Mouse (Mus musculus) hindbrain, embryonic 10.5 days (tissue): ENCODE data around the gene Gm10309. TPM values are rescaled to one million over a fixed set of nuclear protein-coding genes. Genes with fewer than 3 reads are reported as not detected.
A peak's percentile ranks its signal among the peaks of the same experiment; 100 is the strongest.

Experiments used
- DNase-seq: peaks from one replicate; pipeline ENCODE4 v3.0.0-alpha.2; 2017; ENCODE audit warnings: low spot score
- H3K27ac ChIP-seq: fragments of 300-500 bp; sonication (generic); 2 replicates; pipeline ENCODE4 v1.5.1; 2016; ENCODE audit warnings: mild to moderate bottlenecking, moderate library complexity
- H3K27me3 ChIP-seq: fragments of 300-500 bp; sonication (generic); 2 replicates; pipeline ENCODE4 v1.6.1; 2016; ENCODE audit warnings: mild to moderate bottlenecking; ENCODE audit not compliant: poor library complexity, insufficient read depth, severe bottlenecking
- H3K36me3 ChIP-seq: fragments of 300-500 bp; sonication (generic); 2 replicates; pipeline ENCODE4 v1.6.1; 2016; ENCODE audit warnings: mild to moderate bottlenecking, moderate library complexity
- H3K4me1 ChIP-seq: fragments of 300-500 bp; sonication (generic); replicated peaks from 2 replicates; pipeline ENCODE4 v1.6.1; 2016; ENCODE audit warnings: mild to moderate bottlenecking
- H3K4me3 ChIP-seq: fragments of 300-500 bp; sonication (generic); 2 replicates; pipeline ENCODE4 v1.5.1; 2016; ENCODE audit warnings: mild to moderate bottlenecking, moderate library complexity
- H3K9me3 ChIP-seq: fragments of 300-500 bp; sonication (generic); 2 replicates; pipeline ENCODE4 v1.6.1; 2016; ENCODE audit warnings: mild to moderate bottlenecking, moderate library complexity
- WGBS: fragments of 180-500 bp; shearing (Covaris S2); methylation state at CpG from one replicate; pipeline ENCODE4 v1.1.7; 2016; 5-methylcytosine and 5-hydroxymethylcytosine counted together
- polyA plus RNA-seq: library from polyadenylated mRNA; unstranded; fragments of >200 nt; fragmentation: Nextera tagmentation; extraction: Ambion mirVana; gene quantifications from 2 replicates; pipeline ENCODE4 v1.2.1, GENCODE M21; 2016

Gm10309 gene
- polyA plus RNA-seq, 1 experiment from 2014 or later: 0.14 TPM

- DNase-seq: no peak
- H3K36me3 ChIP-seq: no peaks in the 10 kb centered on the region
- H3K4me3 ChIP-seq: no peak overlapping the region
- WGBS: 81% methylated on average over 5 of the region's 5 CpGs
- H3K27ac ChIP-seq: no peak overlapping the region
- H3K9me3 ChIP-seq: no peaks in the 10 kb centered on the region
- H3K27me3 ChIP-seq: no peaks in the 10 kb centered on the region
- H3K4me1 ChIP-seq: peaks cover 7% of the 10 kb centered on the region; the same call in 1 of the 2 replicates
These were observed 1.8 kb upstream of the Gm10309 start for GRCm38 (mm10) chr17:86506881-86507280.

DNA sequence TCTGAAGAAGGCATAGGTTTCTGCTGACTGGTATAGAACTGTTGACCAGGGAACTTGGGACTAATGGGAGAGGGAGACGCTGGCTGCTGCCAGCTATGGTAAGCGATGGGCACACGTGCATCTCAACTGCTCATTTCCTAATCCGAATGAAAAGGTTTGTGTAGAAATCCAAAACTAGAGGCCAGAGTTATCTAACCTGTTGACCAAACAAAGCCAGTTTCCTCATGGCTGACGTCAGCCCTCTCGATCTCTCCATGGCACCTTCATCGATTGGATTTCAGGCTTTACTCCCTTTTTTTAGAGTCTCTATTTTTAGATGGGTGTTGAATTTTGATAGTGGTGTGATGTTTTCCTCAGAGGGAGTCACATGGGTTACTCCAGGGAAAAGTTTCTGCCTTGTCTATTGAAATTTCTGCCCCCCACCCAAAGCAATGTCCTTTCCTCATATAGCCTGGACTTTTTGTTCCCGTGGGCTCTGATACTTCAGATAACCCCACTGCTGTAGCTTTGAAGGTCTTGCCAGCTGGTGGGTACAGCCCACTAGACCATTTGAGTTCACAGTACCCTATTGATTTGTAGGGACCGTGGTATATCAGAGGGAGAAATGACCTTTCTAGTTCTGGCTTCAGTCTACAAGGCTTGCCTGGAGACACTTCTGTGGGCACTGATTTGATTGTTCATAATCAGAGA is 1.7 kb downstream of the Gm10309 start:
- WGBS: 95% methylated on average over 9 of the region's 9 CpGs
- Histone ChIP-seq H3K27ac (no peak overlapping the region), H3K27me3 (no peaks in the 10 kb centered on the region), H3K9me3 (no peaks in the 10 kb centered on the region), H3K4me1 (peaks cover 16% of the 10 kb centered on the region; the same call in 1 of the 2 replicates), H3K4me3 (no peak overlapping the region), H3K36me3 (no peaks in the 10 kb centered on the region)
- DNase-seq: no peak

DNA sequence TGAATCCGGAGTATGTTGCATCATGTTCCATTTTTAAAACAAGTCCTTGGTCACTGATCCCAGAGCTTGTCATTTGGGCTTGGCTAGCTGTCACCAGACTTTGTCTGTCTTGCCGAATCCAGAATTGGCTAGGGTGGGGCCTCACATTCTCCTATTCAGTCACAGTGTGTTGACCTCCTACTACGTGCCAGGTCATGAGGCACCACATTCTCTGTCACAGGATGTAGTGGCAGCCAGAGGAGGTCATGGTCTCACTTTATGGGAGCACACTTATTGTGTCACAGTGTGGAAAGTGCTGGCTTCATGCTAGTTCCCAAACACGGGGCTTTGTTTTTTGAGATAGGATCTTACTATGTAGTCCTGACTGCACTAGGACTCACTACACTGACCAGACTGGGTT is 3.6 kb downstream of the Gm10309 start:
- H3K9me3 ChIP-seq: no peaks in the 10 kb centered on the region
- H3K27ac ChIP-seq: no peak overlapping the region
- H3K27me3 ChIP-seq: no peaks in the 10 kb centered on the region
- 90% methylated on average over 4 of the region's 4 CpGs for WGBS
- no peak overlapping the region for H3K4me3 ChIP-seq
- no peaks in the 10 kb centered on the region for H3K36me3 ChIP-seq
- H3K4me1 ChIP-seq: 0 out of 2 replicates have a peak, but pooled peaks cover 9% of the 10 kb centered on the region
- no peak for DNase-seq

GRCm38 (mm10) chr17:86499359-86500045 is 5.5 kb downstream of the Gm10309 start:
- peak; percentile 23 for DNase-seq
- Histone ChIP-seq H3K4me3 (no peak overlapping the region), H3K27ac (peak overlapping the region; percentile 62), H3K27me3 (no peaks in the 10 kb centered on the region), H3K36me3 (no peaks in the 10 kb centered on the region), H3K9me3 (no peaks in the 10 kb centered on the region), H3K4me1 (0 out of 2 replicates have a peak, but pooled peaks cover 9% of the 10 kb centered on the region)
- 71% methylated on average over 15 of the region's 15 CpGs for WGBS

DNA sequence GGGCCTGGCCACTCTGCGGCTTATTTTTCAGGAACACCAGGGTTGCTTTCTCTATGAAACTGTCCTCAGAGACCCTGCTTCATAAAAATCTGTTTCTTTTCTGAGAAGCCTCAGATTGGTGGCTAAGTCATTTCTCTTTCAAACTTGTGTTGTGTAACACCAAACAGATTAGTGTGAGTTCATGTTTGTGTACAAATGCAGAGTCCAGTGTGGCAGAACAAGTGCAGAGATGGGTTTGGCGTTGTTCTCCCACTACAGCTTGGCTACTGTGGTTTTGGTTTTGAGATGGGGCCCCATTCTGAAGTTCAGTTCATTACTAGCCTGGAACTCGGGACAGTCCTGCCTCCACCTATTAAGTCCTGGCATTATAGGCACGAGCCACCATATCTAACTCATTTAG is 7.7 kb downstream of the Gm10309 start:
- H3K9me3 ChIP-seq: no peaks in the 10 kb centered on the region
- 0 out of 2 replicates have a peak, but pooled peaks cover 9% of the 10 kb centered on the region for H3K4me1 ChIP-seq
- 92% methylated on average over 4 of the region's 4 CpGs for WGBS
- DNase-seq: no peak
- H3K36me3 ChIP-seq: no peaks in the 10 kb centered on the region
- H3K27me3 ChIP-seq: no peaks in the 10 kb centered on the region
- no peak overlapping the region for H3K4me3 ChIP-seq
- no peak overlapping the region for H3K27ac ChIP-seq

DNA sequence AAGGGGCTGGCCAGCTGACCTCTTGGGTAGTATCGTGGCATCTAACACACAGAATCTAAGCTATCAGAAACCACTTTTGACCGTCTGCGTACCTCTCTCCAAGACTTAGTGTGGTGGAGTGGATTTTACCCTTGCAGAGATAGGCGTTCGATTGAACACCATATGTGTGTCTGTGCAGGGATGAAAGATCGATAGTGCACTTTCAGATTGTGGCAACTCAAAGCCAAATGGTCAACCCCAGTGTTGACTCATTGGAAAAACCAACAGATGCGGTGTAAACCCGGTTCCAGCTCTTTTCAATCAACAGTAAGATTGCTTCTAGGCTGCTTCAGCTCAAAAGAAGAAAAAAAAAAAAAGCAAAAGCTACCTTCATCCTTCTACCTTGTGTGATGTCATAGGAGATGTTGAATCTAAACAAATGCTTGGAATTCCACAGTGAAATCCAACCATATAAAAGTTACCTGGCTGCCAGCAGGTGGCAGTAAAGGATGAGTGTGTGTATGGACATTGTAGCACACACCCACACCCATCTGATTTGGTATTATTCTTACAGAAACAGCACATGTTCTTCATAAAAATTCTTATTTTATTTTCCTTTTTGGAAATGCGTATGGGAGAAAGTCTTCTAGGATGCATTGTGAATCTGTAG is 8.8 kb downstream of the Gm10309 start:
- H3K27ac ChIP-seq: no peak overlapping the region
- 90% methylated on average over 9 of the region's 9 CpGs for WGBS
- H3K9me3 ChIP-seq: no peaks in the 10 kb centered on the region
- peak; percentile 23 for DNase-seq
- no peaks in the 10 kb centered on the region for H3K27me3 ChIP-seq
- H3K4me3 ChIP-seq: no peak overlapping the region
- H3K36me3 ChIP-seq: no peaks in the 10 kb centered on the region
- 0 out of 2 replicates have a peak, but pooled peaks cover 9% of the 10 kb centered on the region for H3K4me1 ChIP-seq

DNA sequence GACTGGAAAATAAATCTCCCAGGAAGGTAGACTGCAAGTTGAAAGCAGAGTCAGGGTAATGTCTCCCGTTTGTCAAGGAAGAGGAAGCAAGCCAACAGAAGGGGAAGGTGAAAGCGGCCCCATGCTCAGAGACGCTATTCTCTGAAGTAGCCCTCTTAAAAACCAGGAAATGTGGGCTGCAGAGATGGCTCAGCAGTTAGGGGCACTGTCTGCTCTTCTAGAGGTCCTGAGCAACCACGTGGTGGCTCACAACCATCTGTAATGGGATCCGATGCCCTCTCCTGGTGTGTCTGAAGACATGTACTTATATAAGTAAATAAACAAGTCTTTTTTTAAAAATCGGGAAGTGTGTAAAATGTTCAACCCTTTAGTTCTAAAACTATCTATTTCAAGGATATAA is 10.1 kb downstream of the Gm10309 start:
- no peak for DNase-seq
- WGBS: 81% methylated on average over 6 of the region's 6 CpGs
- no peak overlapping the region for H3K4me3 ChIP-seq

GRCm38 (mm10) chr17:86494494-86494893 is 10.5 kb downstream of the Gm10309 start:
- 89% methylated on average over 6 of the region's 6 CpGs for WGBS
- H3K4me1 ChIP-seq: 0 out of 2 replicates have a peak, but pooled peaks cover 4% of the 10 kb centered on the region
- H3K9me3 ChIP-seq: no peaks in the 10 kb centered on the region
- DNase-seq: no peak
- H3K27me3 ChIP-seq: no peaks in the 10 kb centered on the region
- no peaks in the 10 kb centered on the region for H3K36me3 ChIP-seq
- H3K4me3 ChIP-seq: no peak overlapping the region
- H3K27ac ChIP-seq: no peak overlapping the region

More for the DNA sequence above, 10.1 kb downstream of the Gm10309 start:
- Histone ChIP-seq H3K36me3 (no peaks in the 10 kb centered on the region), H3K27me3 (no peaks in the 10 kb centered on the region), H3K27ac (no peak overlapping the region), H3K9me3 (no peaks in the 10 kb centered on the region), H3K4me1 (0 out of 2 replicates have a peak, but pooled peaks cover 4% of the 10 kb centered on the region)

DNA sequence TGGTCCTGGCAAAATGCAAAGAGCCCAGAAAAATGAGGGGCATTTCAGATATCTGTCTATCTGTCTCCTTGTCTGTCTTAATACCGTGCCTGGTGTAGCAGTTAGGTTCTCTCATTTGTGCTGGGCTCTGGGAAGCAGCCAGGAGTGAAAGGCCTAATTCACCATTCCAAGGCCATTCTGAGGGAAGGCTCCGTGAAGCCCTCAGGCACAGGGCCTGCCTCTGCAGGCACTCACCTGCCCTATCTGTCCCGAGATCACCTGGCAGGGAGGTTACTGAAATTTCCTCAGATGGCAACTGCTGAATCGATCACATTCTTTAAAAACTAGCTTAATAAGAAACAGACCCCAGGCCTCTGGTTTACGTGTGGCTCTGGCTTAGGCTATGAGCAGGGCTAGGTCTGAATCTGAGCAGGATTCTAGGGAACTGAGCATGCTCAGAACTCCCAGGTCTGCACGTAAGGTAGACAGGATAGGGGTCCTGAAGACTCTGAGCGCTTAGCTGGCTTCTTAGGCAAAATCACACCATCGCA is 11.1 kb downstream of the Gm10309 start:
- Histone ChIP-seq H3K9me3 (no peaks in the 10 kb centered on the region), H3K36me3 (no peaks in the 10 kb centered on the region), H3K4me1 (no peaks in the 10 kb centered on the region), H3K27me3 (no peaks in the 10 kb centered on the region), H3K4me3 (no peak overlapping the region), H3K27ac (no peak overlapping the region)
- 82% methylated on average over 8 of the region's 8 CpGs for WGBS
- no peak for DNase-seq

DNA sequence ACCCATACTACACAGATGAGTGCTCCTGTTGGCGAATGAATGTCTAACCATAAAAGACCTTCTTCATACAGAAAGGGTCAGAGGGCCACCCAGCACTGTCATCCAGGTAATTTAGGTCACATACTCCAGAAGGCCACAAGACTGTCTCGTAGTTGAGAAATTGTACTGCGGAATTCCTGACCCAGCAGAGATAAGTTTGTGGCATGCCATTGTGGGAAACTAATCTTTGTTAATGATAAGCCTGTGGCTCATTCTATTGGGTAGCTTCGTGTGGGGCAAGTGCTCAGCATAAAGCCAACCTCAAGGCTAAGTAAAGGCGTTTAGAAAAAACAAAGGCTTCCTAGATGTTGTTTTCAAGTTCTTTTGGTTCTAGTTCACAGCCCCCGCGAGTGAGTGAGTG is 12.7 kb downstream of the Gm10309 start:
- DNase-seq: no peak
- no peak overlapping the region for H3K27ac ChIP-seq
- no peaks in the 10 kb centered on the region for H3K27me3 ChIP-seq
- H3K4me1 ChIP-seq: no peaks in the 10 kb centered on the region
- no peaks in the 10 kb centered on the region for H3K36me3 ChIP-seq
- H3K4me3 ChIP-seq: no peak overlapping the region
- H3K9me3 ChIP-seq: no peaks in the 10 kb centered on the region
- WGBS: 88% methylated on average over 7 of the region's 7 CpGs

DNA sequence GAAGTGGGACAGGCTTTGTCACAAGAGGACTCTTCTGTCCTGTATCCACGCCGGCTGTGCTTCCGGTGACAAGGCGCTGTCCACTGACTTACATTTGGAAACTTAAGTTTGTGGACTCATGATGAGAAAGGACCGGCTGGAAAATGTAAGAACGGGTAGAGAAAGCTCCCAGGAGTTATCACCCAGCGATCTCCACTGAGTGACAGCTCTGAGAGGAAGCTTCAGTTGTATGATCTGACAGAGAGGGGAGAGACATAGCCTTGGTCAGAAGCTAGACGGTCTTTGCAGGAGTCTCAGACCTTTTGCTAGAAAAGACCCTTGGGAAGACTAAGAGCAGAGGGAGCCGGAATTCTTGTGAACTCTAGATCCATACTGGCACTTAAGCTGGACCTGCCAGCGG is 15.2 kb downstream of the Gm10309 start:
- no peaks in the 10 kb centered on the region for H3K36me3 ChIP-seq
- H3K27me3 ChIP-seq: no peaks in the 10 kb centered on the region
- no peak for DNase-seq
- no peak overlapping the region; the same call in 1 of the 2 replicates for H3K27ac ChIP-seq
- H3K9me3 ChIP-seq: no peaks in the 10 kb centered on the region
- H3K4me1 ChIP-seq: 0 out of 2 replicates have a peak, but pooled peaks cover under 1% of the 10 kb centered on the region
- WGBS: 89% methylated on average over 10 of the region's 10 CpGs
- no peak overlapping the region for H3K4me3 ChIP-seq

GRCm38 (mm10) chr17:86487450-86487849 is 17.6 kb downstream of the Gm10309 start:
- 87% methylated on average over 3 of the region's 3 CpGs for WGBS
- Histone ChIP-seq H3K36me3 (no peaks in the 10 kb centered on the region), H3K27me3 (no peaks in the 10 kb centered on the region), H3K4me1 (peaks cover 6% of the 10 kb centered on the region; the same call in 1 of the 2 replicates), H3K9me3 (no peaks in the 10 kb centered on the region), H3K27ac (no peak overlapping the region), H3K4me3 (no peak overlapping the region)
- no peak for DNase-seq
